Mouse (Mus musculus) brain, embryonic 14.5 days (tissue): ENCODE results near the gene Ap1b1.

Experiments
- CTCF ChIP-seq: fragments of 200-500 bp; IDR thresholded peaks from 2 replicates; pipeline ENCODE4 v1.5.1; 2012; ENCODE audit warnings: inconsistent platforms, mild to moderate bottlenecking, moderate library complexity, borderline replicate concordance; ENCODE audit not compliant: insufficient read depth, insufficient read length; ENCODE audit errors: extremely low read depth
- POLR2A ChIP-seq: fragments of 200-500 bp; IDR thresholded peaks from 2 replicates; pipeline ENCODE4 v1.6.1; 2012; ENCODE audit warnings: mild to moderate bottlenecking, inconsistent platforms, borderline replicate concordance; ENCODE audit not compliant: poor library complexity, insufficient read depth, insufficient read length, severe bottlenecking; ENCODE audit errors: extremely low read depth

DNA sequence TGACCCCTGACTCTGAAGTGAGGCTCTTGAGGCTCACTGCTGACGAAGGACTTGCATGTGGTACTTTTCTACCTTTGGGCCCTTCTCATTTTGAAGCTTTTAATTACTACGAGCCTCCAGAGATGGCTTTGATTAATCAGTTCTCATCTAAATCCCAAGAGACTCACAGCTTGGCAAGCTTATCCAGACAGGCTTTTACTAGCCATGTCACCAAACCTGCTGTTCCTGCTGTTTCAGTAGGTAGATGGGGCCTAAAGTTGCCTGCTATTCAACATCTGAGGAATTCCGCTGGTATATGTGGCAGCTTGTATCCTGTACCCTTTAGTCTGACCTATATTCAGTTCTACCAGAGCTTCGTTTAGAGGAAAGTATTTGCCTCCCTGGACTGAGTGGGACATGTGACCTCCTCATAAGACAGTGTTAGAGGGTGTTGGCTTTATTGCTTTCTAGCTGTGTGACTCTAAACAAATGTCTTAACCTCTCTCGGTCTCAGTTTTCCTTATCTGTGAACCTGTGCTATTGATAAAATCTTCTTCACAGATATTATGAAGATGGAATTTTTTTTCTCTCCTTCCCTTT is 10.1 kb downstream of the Ap1b1 start:
- TF ChIP-seq CTCF (no peak), POLR2A (no peak)
